Mouse (Mus musculus) erythroblast, embryonic 14.5 days (primary cell): ENCODE measurements around the gene Zfp286.

Source experiments
- GATA1 ChIP-seq: IDR thresholded peaks from 2 replicates; pipeline ENCODE4 v1.6.1; 2012; ENCODE audit warnings: low read length, inconsistent platforms, mixed read lengths
- TAL1 ChIP-seq: IDR thresholded peaks from 3 replicates; pipeline ENCODE4 v1.6.1; 2012; ENCODE audit warnings: low read length, inconsistent platforms, mixed read lengths

DNA sequence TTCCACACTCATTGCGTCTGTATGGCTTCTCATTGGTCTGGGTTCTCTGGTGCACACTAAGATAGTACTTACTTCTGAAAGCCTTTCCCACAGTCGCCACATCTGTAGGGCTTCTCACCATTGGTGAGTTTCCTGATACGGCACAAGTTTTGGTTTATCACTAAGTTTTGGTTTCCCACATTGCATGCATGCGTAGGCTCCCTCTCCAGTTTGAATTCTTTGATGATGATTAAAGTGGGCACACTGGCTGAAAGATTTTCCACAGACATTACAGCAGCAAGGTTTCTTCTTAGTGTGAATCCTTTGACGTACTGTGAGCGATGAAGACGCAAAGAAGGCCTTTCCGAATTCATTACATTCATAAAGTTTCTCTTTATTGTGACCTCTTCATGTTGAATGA is 36.5 kb downstream of the Zfp286 start, which contains the start of gene Gm10428:
- TF ChIP-seq TAL1 (no peak), GATA1 (no peak)
